Mouse (Mus musculus): ENCODE measurements around the gene Gm20696. TPM values are rescaled to one million over a fixed set of nuclear protein-coding genes. Genes with fewer than 3 reads are reported as not detected.

The Gm20696 gene
- polyA plus RNA-seq, 1 experiment: 0.24 TPM

- Histone ChIP-seq H3K4me3 (ENCODE audit: low read depth, low read length) (no peak overlapping the region), H3K27me3 (ENCODE audit: control insufficient read depth, insufficient read depth, low read length, poor library complexity, severe bottlenecking) (no peaks in the 10 kb centered on the region), H3K9ac (ENCODE audit: low read depth, poor library complexity, severe bottlenecking) (no peak overlapping the region), H3K4me1 (ENCODE audit: control insufficient read depth, insufficient read depth, low read length) (no peaks in the 10 kb centered on the region), H3K27ac (ENCODE audit: insufficient read depth, low read length) (no peak overlapping the region), H3K9me3 (replicated peaks; ENCODE audit: control insufficient read depth, insufficient read depth, low read length, poor library complexity, severe bottlenecking) (no peaks in the 10 kb centered on the region), H3K36me3 (ENCODE audit: control insufficient read depth, insufficient read depth, low read length, poor library complexity, severe bottlenecking) (no peaks in the 10 kb centered on the region)
- no peak for TF ChIP-seq EP300 (IDR thresholded peaks at IDR 0.05; ENCODE audit: insufficient read depth, low read depth, low read length)
- TF ChIP-seq CTCF (IDR thresholded peaks at IDR 0.05; ENCODE audit: low read depth, low read length): no peak
- TF ChIP-seq POLR2A (IDR thresholded peaks at IDR 0.05; ENCODE audit: insufficient read depth, low read length): no peak
Measured at GRCm38 (mm10) chr6:99566921-99567320, 99.7 kb downstream of the Gm20696 start.

GRCm38 (mm10) chr6:99564766-99565165 lies 101.8 kb downstream of the Gm20696 start:
- H3K27ac ChIP-seq (ENCODE audit: insufficient read depth, low read length): no peak overlapping the region
- TF ChIP-seq EP300 (IDR thresholded peaks at IDR 0.05; ENCODE audit: insufficient read depth, low read depth, low read length) (no peak), POLR2A (IDR thresholded peaks at IDR 0.05; ENCODE audit: insufficient read depth, low read length) (no peak), CTCF (IDR thresholded peaks at IDR 0.05; ENCODE audit: low read depth, low read length) (no peak)
- no peaks in the 10 kb centered on the region for H3K27me3 ChIP-seq (ENCODE audit: control insufficient read depth, insufficient read depth, low read length, poor library complexity, severe bottlenecking)
- H3K36me3 ChIP-seq (ENCODE audit: control insufficient read depth, insufficient read depth, low read length, poor library complexity, severe bottlenecking): no peaks in the 10 kb centered on the region
- no peak overlapping the region for H3K9ac ChIP-seq (ENCODE audit: low read depth, poor library complexity, severe bottlenecking)
- H3K4me1 ChIP-seq (ENCODE audit: control insufficient read depth, insufficient read depth, low read length): peaks cover 2% of the 10 kb centered on the region
- no peaks in the 10 kb centered on the region for H3K9me3 ChIP-seq (replicated peaks; ENCODE audit: control insufficient read depth, insufficient read depth, low read length, poor library complexity, severe bottlenecking)
- H3K4me3 ChIP-seq (ENCODE audit: low read depth, low read length): no peak overlapping the region

- Histone ChIP-seq H3K36me3 (ENCODE audit: control insufficient read depth, insufficient read depth, low read length, poor library complexity, severe bottlenecking) (no peaks in the 10 kb centered on the region), H3K27me3 (ENCODE audit: control insufficient read depth, insufficient read depth, low read length, poor library complexity, severe bottlenecking) (no peaks in the 10 kb centered on the region), H3K9me3 (replicated peaks; ENCODE audit: control insufficient read depth, insufficient read depth, low read length, poor library complexity, severe bottlenecking) (no peaks in the 10 kb centered on the region), H3K9ac (ENCODE audit: low read depth, poor library complexity, severe bottlenecking) (no peak overlapping the region), H3K4me3 (ENCODE audit: low read depth, low read length) (no peak overlapping the region), H3K4me1 (ENCODE audit: control insufficient read depth, insufficient read depth, low read length) (peaks cover 2% of the 10 kb centered on the region), H3K27ac (ENCODE audit: insufficient read depth, low read length) (no peak overlapping the region)
- no peak for TF ChIP-seq POLR2A (IDR thresholded peaks at IDR 0.05; ENCODE audit: insufficient read depth, low read length)
- TF ChIP-seq CTCF (IDR thresholded peaks at IDR 0.05; ENCODE audit: low read depth, low read length): no peak
- TF ChIP-seq EP300 (IDR thresholded peaks at IDR 0.05; ENCODE audit: insufficient read depth, low read depth, low read length): no peak
Measured at GRCm38 (mm10) chr6:99556950-99557349, 109.6 kb downstream of the Gm20696 start.

GRCm38 (mm10) chr6:99552816-99553215 lies 113.8 kb downstream of the Gm20696 start:
- no peaks in the 10 kb centered on the region for H3K4me1 ChIP-seq (ENCODE audit: control insufficient read depth, insufficient read depth, low read length)
- H3K27ac ChIP-seq (ENCODE audit: insufficient read depth, low read length): no peak overlapping the region
- TF ChIP-seq CTCF (IDR thresholded peaks at IDR 0.05; ENCODE audit: low read depth, low read length) (no peak), POLR2A (IDR thresholded peaks at IDR 0.05; ENCODE audit: insufficient read depth, low read length) (no peak), EP300 (IDR thresholded peaks at IDR 0.05; ENCODE audit: insufficient read depth, low read depth, low read length) (no peak)
- H3K9ac ChIP-seq (ENCODE audit: low read depth, poor library complexity, severe bottlenecking): no peak overlapping the region
- H3K36me3 ChIP-seq (ENCODE audit: control insufficient read depth, insufficient read depth, low read length, poor library complexity, severe bottlenecking): no peaks in the 10 kb centered on the region
- no peak overlapping the region for H3K4me3 ChIP-seq (ENCODE audit: low read depth, low read length)
- no peaks in the 10 kb centered on the region for H3K27me3 ChIP-seq (ENCODE audit: control insufficient read depth, insufficient read depth, low read length, poor library complexity, severe bottlenecking)
- no peaks in the 10 kb centered on the region; the same call in 1 of the 2 replicates for H3K9me3 ChIP-seq (replicated peaks; ENCODE audit: control insufficient read depth, insufficient read depth, low read length, poor library complexity, severe bottlenecking)

- Histone ChIP-seq H3K4me3 (ENCODE audit: low read depth, low read length) (no peak overlapping the region), H3K4me1 (ENCODE audit: control insufficient read depth, insufficient read depth, low read length) (peaks cover 3% of the 10 kb centered on the region), H3K27ac (ENCODE audit: insufficient read depth, low read length) (no peak overlapping the region), H3K27me3 (ENCODE audit: control insufficient read depth, insufficient read depth, low read length, poor library complexity, severe bottlenecking) (no peaks in the 10 kb centered on the region), H3K36me3 (ENCODE audit: control insufficient read depth, insufficient read depth, low read length, poor library complexity, severe bottlenecking) (no peaks in the 10 kb centered on the region), H3K9ac (ENCODE audit: low read depth, poor library complexity, severe bottlenecking) (no peak overlapping the region), H3K9me3 (replicated peaks; ENCODE audit: control insufficient read depth, insufficient read depth, low read length, poor library complexity, severe bottlenecking) (no peaks in the 10 kb centered on the region; the same call in 1 of the 2 replicates)
- TF ChIP-seq EP300 (IDR thresholded peaks at IDR 0.05; ENCODE audit: insufficient read depth, low read depth, low read length) (no peak), POLR2A (IDR thresholded peaks at IDR 0.05; ENCODE audit: insufficient read depth, low read length) (no peak), CTCF (IDR thresholded peaks at IDR 0.05; ENCODE audit: low read depth, low read length) (no peak)
Measured at GRCm38 (mm10) chr6:99546416-99546815, 120.2 kb downstream of the Gm20696 start.

- no peak for TF ChIP-seq EP300 (IDR thresholded peaks at IDR 0.05; ENCODE audit: insufficient read depth, low read depth, low read length)
- no peak for TF ChIP-seq POLR2A (IDR thresholded peaks at IDR 0.05; ENCODE audit: insufficient read depth, low read length)
- no peak for TF ChIP-seq CTCF (IDR thresholded peaks at IDR 0.05; ENCODE audit: low read depth, low read length)
- peaks cover 3% of the 10 kb centered on the region for H3K4me1 ChIP-seq (ENCODE audit: control insufficient read depth, insufficient read depth, low read length)
- H3K36me3 ChIP-seq (ENCODE audit: control insufficient read depth, insufficient read depth, low read length, poor library complexity, severe bottlenecking): no peaks in the 10 kb centered on the region
- no peak overlapping the region for H3K9ac ChIP-seq (ENCODE audit: low read depth, poor library complexity, severe bottlenecking)
- H3K9me3 ChIP-seq (replicated peaks; ENCODE audit: control insufficient read depth, insufficient read depth, low read length, poor library complexity, severe bottlenecking): no peaks in the 10 kb centered on the region; the same call in 1 of the 2 replicates
- no peaks in the 10 kb centered on the region for H3K27me3 ChIP-seq (ENCODE audit: control insufficient read depth, insufficient read depth, low read length, poor library complexity, severe bottlenecking)
- no peak overlapping the region for H3K4me3 ChIP-seq (ENCODE audit: low read depth, low read length)
- no peak overlapping the region for H3K27ac ChIP-seq (ENCODE audit: insufficient read depth, low read length)
Measured at GRCm38 (mm10) chr6:99545437-99545836, 121.2 kb downstream of the Gm20696 start.

Data from ES-Bruce4 (cell line).